Comparison of ENCODE assay signal across 7 mouse cellular contexts in the genomic region with DNA sequence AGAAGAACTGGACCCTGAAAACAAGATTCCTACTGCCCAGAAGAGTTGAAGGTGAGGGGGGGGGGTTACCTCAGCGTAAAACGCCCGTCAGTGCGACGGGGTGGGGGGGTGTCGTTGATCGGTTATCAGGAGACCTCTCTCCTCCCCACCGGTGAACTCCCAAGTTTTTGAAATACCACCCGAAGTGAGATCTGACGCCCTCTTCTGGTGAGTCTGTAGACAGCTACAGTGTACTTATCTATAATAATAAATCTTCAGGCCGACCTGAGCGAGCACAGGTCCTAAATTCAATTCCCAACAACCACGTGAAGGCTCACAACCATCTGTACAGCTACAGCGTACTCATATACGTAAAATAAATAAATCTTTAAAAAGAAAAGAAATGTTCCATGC. TPM values are rescaled to one million over a fixed set of nuclear protein-coding genes. Genes with fewer than 3 reads are reported as not detected.
DNase-seq lines count a peak whose midpoint lies in the region; ATAC-seq and TF ChIP-seq lines count a peak whose summit lies in the region.

No protein-coding gene starts in this region.

- peak overlapping the region; percentile 100; the same call in 1 of the 2 replicates for H3K4me3 ChIP-seq in lung, postnatal 0 days (ENCODE audit: low read depth, low read length)
- H3K4me3 ChIP-seq in embryonic facial prominence, embryonic 10.5 days, result peak overlapping the region; percentile 99
- no peak overlapping the region for H3K4me3 ChIP-seq in intestine, embryonic 16.5 days (ENCODE audit: low read length)

- H3K36me3 ChIP-seq in lung, postnatal 0 days (ENCODE audit: insufficient read depth, low read length), result peaks cover 24% of the 10 kb centered on the region; the same call in 1 of the 2 replicates
- H3K36me3 ChIP-seq in embryonic facial prominence, embryonic 10.5 days (replicated peaks), result peaks cover 50% of the 10 kb centered on the region
- peaks cover 12% of the 10 kb centered on the region for H3K36me3 ChIP-seq in intestine, embryonic 16.5 days (ENCODE audit: control insufficient read depth, insufficient read depth, low read length)
- no peaks in the 10 kb centered on the region; the same call in none of the 2 replicates for H3K36me3 ChIP-seq in splenic B cell, adult 2 months (ENCODE audit: control insufficient read depth, insufficient read depth, low read length, poor library complexity, severe bottlenecking)

- no peak for DNase-seq in lung, postnatal 0 days (ENCODE audit: low spot score)
- DNase-seq in lung, postnatal 10 days, result no peak
- DNase-seq in embryonic facial prominence, embryonic 10.5 days (ENCODE audit: low spot score), result no peak
- DNase-seq in splenic B cell, adult 2 months (ENCODE audit: low read depth, low spot score), result peak; percentile 34
- DNase-seq in embryo, embryonic 10.5 days (ENCODE audit: low spot score), result no peak
- no peak for DNase-seq in kidney, postnatal 14 days

- no peak overlapping the region for H3K27ac ChIP-seq in lung, postnatal 0 days (ENCODE audit: low read length)
- H3K27ac ChIP-seq in embryonic facial prominence, embryonic 10.5 days (replicated peaks), result no peak overlapping the region
- no peak overlapping the region for H3K27ac ChIP-seq in intestine, embryonic 16.5 days (ENCODE audit: low read length)

- WGBS in lung, postnatal 0 days, result 81% methylated on average over 15 of the region's 15 CpGs
- WGBS in embryonic facial prominence, embryonic 10.5 days, result 87% methylated on average over 15 of the region's 15 CpGs
- 84% methylated on average over 15 of the region's 15 CpGs for WGBS in intestine, embryonic 16.5 days

- H3K9ac ChIP-seq in lung, postnatal 0 days (replicated peaks; ENCODE audit: low read depth), result no peak overlapping the region
- no peak overlapping the region for H3K9ac ChIP-seq in intestine, embryonic 16.5 days (ENCODE audit: low read depth, low read length)

- peak overlapping the region; percentile 92 for H3K4me2 ChIP-seq in lung, postnatal 0 days (replicated peaks; ENCODE audit: low read depth, low read length)
- peak overlapping the region; percentile 69; the same call in 1 of the 2 replicates for H3K4me2 ChIP-seq in intestine, embryonic 16.5 days (ENCODE audit: low read depth, low read length)

- no peak for ATAC-seq in lung, postnatal 0 days
- no peak for ATAC-seq in intestine, embryonic 16.5 days

- no peaks in the 10 kb centered on the region for H3K27me3 ChIP-seq in lung, postnatal 0 days (replicated peaks; ENCODE audit: insufficient read depth, low read length)
- peaks cover 4% of the 10 kb centered on the region; the same call in 1 of the 2 replicates for H3K27me3 ChIP-seq in embryonic facial prominence, embryonic 10.5 days (replicated peaks; ENCODE audit: low read depth, poor library complexity, severe bottlenecking)
- H3K27me3 ChIP-seq in intestine, embryonic 16.5 days (replicated peaks; ENCODE audit: control insufficient read depth, insufficient read depth, low read length), result 0 out of 2 replicates have a peak, but pooled peaks cover 2% of the 10 kb centered on the region
- no peaks in the 10 kb centered on the region for H3K27me3 ChIP-seq in splenic B cell, adult 2 months (ENCODE audit: control insufficient read depth, insufficient read depth, low read length, poor library complexity, severe bottlenecking)

- peak; percentile 12; the same call in 1 of the 2 replicates for TF ChIP-seq CTCF in lung, postnatal 0 days (IDR thresholded peaks at IDR 0.05)

- no peak for TF ChIP-seq EP300 in lung, postnatal 0 days (IDR thresholded peaks at IDR 0.05)

- H3K9me3 ChIP-seq in lung, postnatal 0 days (ENCODE audit: low read length), result no peaks in the 10 kb centered on the region
- H3K9me3 ChIP-seq in embryonic facial prominence, embryonic 10.5 days, result peaks cover 2% of the 10 kb centered on the region; the same call in 1 of the 2 replicates
- peaks cover 5% of the 10 kb centered on the region; the same call in 1 of the 2 replicates for H3K9me3 ChIP-seq in intestine, embryonic 16.5 days (ENCODE audit: control insufficient read depth, low read length)

- H3K4me1 ChIP-seq in lung, postnatal 0 days (ENCODE audit: insufficient read depth, low read depth, low read length), result peaks cover 5% of the 10 kb centered on the region; the same call in 1 of the 2 replicates
- peaks cover 8% of the 10 kb centered on the region for H3K4me1 ChIP-seq in embryonic facial prominence, embryonic 10.5 days
- H3K4me1 ChIP-seq in intestine, embryonic 16.5 days (ENCODE audit: control insufficient read depth, insufficient read depth, low read length), result peaks cover 8% of the 10 kb centered on the region

RNA-seq across cellular contexts. Expression of a gene that starts 1.4 kb away (rescaled TPM):
- 313 and 315 TPM in 2 replicates for polyA plus RNA-seq in lung, postnatal 0 days (2015; fragmentation: Nextera tagmentation; extraction: Ambion mirVana)
- 238 and 249 TPM in 2 replicates for polyA plus RNA-seq in embryonic facial prominence, embryonic 10.5 days (2016; fragmentation: Nextera tagmentation; extraction: Ambion mirVana)
- polyA plus RNA-seq in intestine, embryonic 16.5 days (2015; fragmentation: Nextera tagmentation; extraction: Ambion mirVana), result 259 and 264 TPM in 2 replicates

RNA-seq across cellular contexts. Expression of a gene that starts 49.0 kb away (rescaled TPM):
- polyA plus RNA-seq in lung, postnatal 0 days (2015; fragmentation: Nextera tagmentation; extraction: Ambion mirVana), result 18.3 and 19.1 TPM in 2 replicates
- 7.3 and 7.6 TPM in 2 replicates for polyA plus RNA-seq in embryonic facial prominence, embryonic 10.5 days (2016; fragmentation: Nextera tagmentation; extraction: Ambion mirVana)
- polyA plus RNA-seq in intestine, embryonic 16.5 days (2015; fragmentation: Nextera tagmentation; extraction: Ambion mirVana), result 20.6 and 22.7 TPM in 2 replicates
